Mouse (Mus musculus) C2C12 (cell line): ENCODE measurements around the gene Phlda3. TPM values are rescaled to one million over a fixed set of nuclear protein-coding genes. Genes with fewer than 3 reads are reported as not detected.

Experiments used
- H3K27me3 ChIP-seq: one replicate; pipeline ENCODE4 v1.6.1; 2011; ENCODE audit not compliant: control insufficient read depth, insufficient read depth, insufficient read length
- H3K36me3 ChIP-seq: one replicate; pipeline ENCODE4 v1.6.1; 2011; ENCODE audit not compliant: control insufficient read depth, insufficient read depth
- H3K4me3 ChIP-seq: one replicate; pipeline ENCODE4 v1.5.1; 2011; ENCODE audit warnings: mild to moderate bottlenecking, control low read depth; ENCODE audit not compliant: poor library complexity, insufficient read depth, severe bottlenecking
- H3K79me2 ChIP-seq: one replicate; pipeline ENCODE4 v1.6.1; 2011; ENCODE audit not compliant: control insufficient read depth, insufficient read depth
- H3K79me3 ChIP-seq: one replicate; pipeline ENCODE4 v1.6.1; 2011; ENCODE audit warnings: low read depth, control low read depth
- H3ac ChIP-seq: one replicate; pipeline ENCODE3; 2011; ENCODE audit warnings: low read depth; ENCODE audit not compliant: control insufficient read depth, insufficient read length
- CEBPB ChIP-seq: IDR thresholded peaks from one replicate; pipeline ENCODE4 v1.6.1; 2011; ENCODE audit warnings: low read depth, mild to moderate bottlenecking, control low read depth, moderate library complexity
- CTCF ChIP-seq: IDR thresholded peaks from one replicate; pipeline ENCODE4 v1.5.1; 2011; ENCODE audit not compliant: control insufficient read depth, insufficient read depth, insufficient read length
- FOSL1 ChIP-seq: IDR thresholded peaks from one replicate; pipeline ENCODE4 v1.8.0; 2011; ENCODE audit warnings: mild to moderate bottlenecking, low read length; ENCODE audit not compliant: poor library complexity, insufficient read depth, severe bottlenecking
- MAX ChIP-seq: IDR thresholded peaks from one replicate; pipeline ENCODE4 v1.6.1; 2011; ENCODE audit warnings: mild to moderate bottlenecking, control low read depth
- MYOD1 ChIP-seq: IDR thresholded peaks from one replicate; pipeline ENCODE4 v1.6.1; 2011; ENCODE audit warnings: low read depth; ENCODE audit not compliant: control insufficient read depth, insufficient read length
- MYOG ChIP-seq: IDR thresholded peaks from one replicate; pipeline ENCODE4 v1.6.1; 2011; ENCODE audit not compliant: control insufficient read depth, insufficient read length; ENCODE audit errors: extremely low read depth
- USF1 ChIP-seq: IDR thresholded peaks from one replicate; pipeline ENCODE4 v1.6.1; 2011; ENCODE audit warnings: low read depth, mild to moderate bottlenecking, control low read depth, moderate library complexity
- polyA plus RNA-seq: library from polyadenylated mRNA; unstranded; fragments of >200 nt; fragmentation: generic; extraction: Trizol; gene quantifications from one replicate; pipeline ENCODE4 v1.2.1, GENCODE M21; 2012; ENCODE audit warnings: missing spikeins

Gene Phlda3
- polyA plus RNA-seq, 1 experiment: 318 TPM

- TF ChIP-seq CEBPB (no peak), MYOD1 (no peak), FOSL1 (no peak), USF1 (no peak), MYOG (no peak), MAX (no peak), CTCF (no peak)
- Histone ChIP-seq H3K4me3 (no peak within 1 kb of the TSS), H3K36me3 (no peaks in the 10 kb centered on the region), H3K79me2 (no peaks in the 10 kb centered on the region), H3ac (no peak within 1 kb of the TSS), H3K27me3 (no peaks in the 10 kb centered on the region), H3K79me3 (no peaks in the 10 kb centered on the region)
Observed at GRCm38 (mm10) chr1:135818481-135819086, 52.7 kb downstream of the Phlda3 start, which contains the start of gene Lad1. Gene Lad1 (plus strand): TSS chr1:135818598.

Other genes with a start within 250 kb of the Phlda3 start
- 22.2 TPM for gene Nav1, start 158.8 kb upstream of the Phlda3 start, polyA plus RNA-seq
- gene Csrp1, start 46.1 kb upstream of the Phlda3 start, polyA plus RNA-seq: 427 TPM
- 44.6 TPM for gene Tnni1, start 13.3 kb downstream of the Phlda3 start, polyA plus RNA-seq
- 0.48 TPM for gene Lad1, start 52.5 kb downstream of the Phlda3 start, polyA plus RNA-seq
- 167 TPM for gene Tnnt2, start 70.2 kb downstream of the Phlda3 start, polyA plus RNA-seq
- gene Pkp1, start 153.1 kb downstream of the Phlda3 start, polyA plus RNA-seq: 6.4 TPM
- 0.06 TPM for gene Igfn1, start 240.2 kb downstream of the Phlda3 start, polyA plus RNA-seq
- 60.3 TPM for gene Tmem9, start 242.0 kb downstream of the Phlda3 start, polyA plus RNA-seq